Mouse (Mus musculus): ENCODE measurements around the gene Chst15. TPM values are rescaled to one million over a fixed set of nuclear protein-coding genes. Genes with fewer than 3 reads are reported as not detected.

The Chst15 gene
- polyA plus RNA-seq, 1 experiment from 2014 or later, result 19.3 TPM

DNA sequence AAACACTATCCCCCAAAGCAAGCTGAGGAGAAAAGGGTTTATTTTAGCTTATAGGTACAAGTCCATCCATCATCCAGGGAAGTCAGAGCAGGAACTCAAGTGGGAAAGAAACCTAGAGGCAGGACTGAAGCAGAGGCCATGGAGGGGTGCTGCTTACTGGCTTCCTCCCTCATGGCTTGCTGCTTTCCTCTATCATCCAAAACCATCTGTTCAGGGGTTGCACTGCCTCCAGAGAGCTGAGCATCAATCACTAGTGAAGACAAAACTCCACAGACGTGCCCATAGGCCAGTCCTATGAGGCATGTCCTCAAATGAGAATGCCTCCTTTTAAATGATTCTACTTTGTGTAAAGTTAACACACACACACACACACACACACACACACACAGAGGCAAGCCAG lies 13.2 kb upstream of the Chst15 start:
- no peak overlapping the region for H3K4me3 ChIP-seq (replicated peaks)
- H3K9ac ChIP-seq, result no peak overlapping the region
- H3K4me1 ChIP-seq, result peaks cover 19% of the 10 kb centered on the region
- H3K27me3 ChIP-seq, result no peaks in the 10 kb centered on the region
- no peak for ATAC-seq (replicated peaks; ENCODE audit: low FRiP score)
- H3K27ac ChIP-seq, result no peak overlapping the region
- no peaks in the 10 kb centered on the region for H3K9me3 ChIP-seq (replicated peaks)
- WGBS, result 46% methylated on average over 1 of the region's 1 CpGs
- H3K4me2 ChIP-seq, result no peak overlapping the region
- no peaks in the 10 kb centered on the region for H3K36me3 ChIP-seq

DNA sequence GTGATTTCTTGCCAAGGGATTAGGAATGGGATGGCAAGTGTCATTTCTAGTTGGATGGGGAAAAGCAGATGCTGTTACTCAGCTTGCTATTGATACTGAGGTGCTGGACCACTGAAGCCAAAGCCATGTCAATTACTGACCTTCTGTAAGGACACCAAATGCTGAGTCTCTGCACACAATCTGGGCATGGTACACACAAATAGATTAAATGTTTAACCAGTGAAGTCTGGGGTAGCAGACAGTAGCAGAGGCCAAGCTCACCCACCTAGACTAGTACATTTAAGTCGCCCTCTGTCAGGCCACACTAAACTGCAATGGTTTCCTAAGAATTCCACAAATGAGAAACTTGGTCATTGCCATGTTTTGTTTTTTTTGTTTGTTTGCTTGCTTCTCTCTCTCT lies 11.6 kb upstream of the Chst15 start:
- H3K4me2 ChIP-seq, result no peak overlapping the region
- peaks cover 19% of the 10 kb centered on the region for H3K4me1 ChIP-seq
- no peak overlapping the region for H3K4me3 ChIP-seq (replicated peaks)
- no peak for ATAC-seq (replicated peaks; ENCODE audit: low FRiP score)
- H3K27ac ChIP-seq, result no peak overlapping the region
- no peaks in the 10 kb centered on the region for H3K36me3 ChIP-seq
- H3K9me3 ChIP-seq (replicated peaks), result no peaks in the 10 kb centered on the region
- H3K27me3 ChIP-seq, result no peaks in the 10 kb centered on the region
- 79% methylated on average over 1 of the region's 1 CpGs for WGBS
- no peak overlapping the region for H3K9ac ChIP-seq

DNA sequence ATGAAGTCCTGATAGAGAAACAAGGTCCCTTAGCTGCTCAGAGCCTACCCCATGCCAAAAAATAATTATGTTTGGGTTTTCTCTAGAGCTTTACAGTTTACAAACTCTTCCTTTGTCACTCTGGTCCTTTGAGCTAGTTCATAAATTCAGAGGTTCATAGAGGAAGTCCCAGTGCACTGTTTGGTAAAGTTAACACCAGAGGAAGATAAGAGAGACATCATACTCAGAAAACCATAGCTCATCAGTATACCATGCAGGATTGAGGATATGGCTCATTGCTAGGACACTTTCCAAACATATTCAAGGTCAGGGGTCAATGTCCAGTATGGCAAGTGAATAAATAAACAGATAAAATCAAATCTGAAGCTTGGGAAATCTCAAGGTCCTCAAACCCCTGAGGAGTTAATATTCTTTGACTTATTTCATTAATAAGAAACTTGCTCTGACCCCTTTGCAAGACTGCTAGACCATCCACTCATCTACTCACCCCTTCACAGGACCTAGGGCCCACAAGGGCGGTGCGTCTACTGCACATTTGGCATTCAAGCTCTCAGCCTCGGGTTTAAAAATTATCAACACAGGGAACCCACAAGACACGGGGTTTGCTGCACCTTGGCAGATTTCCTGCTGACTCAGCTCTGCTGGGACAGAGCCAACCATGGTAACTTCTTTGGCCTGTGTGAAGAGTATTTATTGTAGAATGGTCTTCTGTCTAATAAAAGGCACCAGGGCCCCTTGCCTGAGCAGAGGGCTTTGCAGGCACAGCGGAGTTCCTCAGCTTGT lies 8.7 kb upstream of the Chst15 start:
- Histone ChIP-seq H3K4me2 (no peak overlapping the region), H3K27me3 (0 out of 2 replicates have a peak, but pooled peaks cover 3% of the 10 kb centered on the region), H3K36me3 (no peaks in the 10 kb centered on the region), H3K9me3 (replicated peaks) (no peaks in the 10 kb centered on the region), H3K9ac (no peak overlapping the region), H3K4me1 (peaks cover 11% of the 10 kb centered on the region), H3K4me3 (replicated peaks) (no peak overlapping the region), H3K27ac (peak overlapping the region; percentile 67)
- 57% methylated on average over 5 of the region's 5 CpGs for WGBS
- peak; percentile 71 for ATAC-seq (replicated peaks; ENCODE audit: low FRiP score)

DNA sequence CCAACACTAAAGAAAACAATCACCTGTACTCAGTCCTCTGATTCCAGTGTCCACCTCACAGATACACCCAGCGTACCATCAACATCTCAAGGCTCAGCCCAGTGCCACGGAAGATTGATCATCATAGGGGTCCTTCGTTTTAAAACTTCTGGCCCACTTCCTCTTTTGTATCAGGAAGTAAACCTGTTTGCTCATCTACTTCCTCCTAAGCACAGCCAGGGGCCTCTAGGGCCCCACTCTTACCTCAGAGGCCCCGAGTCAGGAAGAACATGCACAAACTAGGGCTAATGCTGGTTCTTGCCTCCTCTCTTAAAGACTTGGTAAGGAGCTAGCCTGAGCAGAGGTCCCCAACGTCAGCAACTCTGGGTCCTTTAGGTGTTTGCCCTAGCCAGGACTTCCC lies 6.4 kb upstream of the Chst15 start:
- no peak for ATAC-seq (replicated peaks; ENCODE audit: low FRiP score)
- Histone ChIP-seq H3K27ac (no peak overlapping the region), H3K4me3 (replicated peaks) (no peak overlapping the region), H3K9me3 (replicated peaks) (no peaks in the 10 kb centered on the region), H3K36me3 (no peaks in the 10 kb centered on the region), H3K9ac (no peak overlapping the region), H3K4me1 (peaks cover 12% of the 10 kb centered on the region), H3K4me2 (no peak overlapping the region), H3K27me3 (0 out of 2 replicates have a peak, but pooled peaks cover 3% of the 10 kb centered on the region)
- 79% methylated on average over 5 of the region's 5 CpGs for WGBS

GRCm38 (mm10) chr7:132321392-132321958 lies 4.4 kb upstream of the Chst15 start:
- Histone ChIP-seq H3K4me3 (replicated peaks) (no peak overlapping the region), H3K4me1 (peaks cover 24% of the 10 kb centered on the region), H3K27me3 (0 out of 2 replicates have a peak, but pooled peaks cover 3% of the 10 kb centered on the region), H3K9me3 (replicated peaks) (no peaks in the 10 kb centered on the region), H3K4me2 (no peak overlapping the region), H3K9ac (no peak overlapping the region), H3K36me3 (no peaks in the 10 kb centered on the region), H3K27ac (no peak overlapping the region)
- ATAC-seq (replicated peaks; ENCODE audit: low FRiP score), result no peak
- WGBS, result 69% methylated on average over 2 of the region's 2 CpGs

GRCm38 (mm10) chr7:132316101-132317035 lies 660 bp downstream of the Chst15 start:
- Histone ChIP-seq H3K9me3 (replicated peaks) (no peaks in the 10 kb centered on the region), H3K9ac (peak overlapping the region; percentile 84), H3K4me3 (replicated peaks) (peak overlapping the region; percentile 79), H3K4me2 (peak overlapping the region; percentile 86), H3K36me3 (no peaks in the 10 kb centered on the region), H3K4me1 (peaks cover 41% of the 10 kb centered on the region), H3K27me3 (no peaks in the 10 kb centered on the region), H3K27ac (peak overlapping the region; percentile 90)
- WGBS, result under 1% methylated on average over 79 of the region's 79 CpGs
- ATAC-seq (replicated peaks; ENCODE audit: low FRiP score), result peak; percentile 76

DNA sequence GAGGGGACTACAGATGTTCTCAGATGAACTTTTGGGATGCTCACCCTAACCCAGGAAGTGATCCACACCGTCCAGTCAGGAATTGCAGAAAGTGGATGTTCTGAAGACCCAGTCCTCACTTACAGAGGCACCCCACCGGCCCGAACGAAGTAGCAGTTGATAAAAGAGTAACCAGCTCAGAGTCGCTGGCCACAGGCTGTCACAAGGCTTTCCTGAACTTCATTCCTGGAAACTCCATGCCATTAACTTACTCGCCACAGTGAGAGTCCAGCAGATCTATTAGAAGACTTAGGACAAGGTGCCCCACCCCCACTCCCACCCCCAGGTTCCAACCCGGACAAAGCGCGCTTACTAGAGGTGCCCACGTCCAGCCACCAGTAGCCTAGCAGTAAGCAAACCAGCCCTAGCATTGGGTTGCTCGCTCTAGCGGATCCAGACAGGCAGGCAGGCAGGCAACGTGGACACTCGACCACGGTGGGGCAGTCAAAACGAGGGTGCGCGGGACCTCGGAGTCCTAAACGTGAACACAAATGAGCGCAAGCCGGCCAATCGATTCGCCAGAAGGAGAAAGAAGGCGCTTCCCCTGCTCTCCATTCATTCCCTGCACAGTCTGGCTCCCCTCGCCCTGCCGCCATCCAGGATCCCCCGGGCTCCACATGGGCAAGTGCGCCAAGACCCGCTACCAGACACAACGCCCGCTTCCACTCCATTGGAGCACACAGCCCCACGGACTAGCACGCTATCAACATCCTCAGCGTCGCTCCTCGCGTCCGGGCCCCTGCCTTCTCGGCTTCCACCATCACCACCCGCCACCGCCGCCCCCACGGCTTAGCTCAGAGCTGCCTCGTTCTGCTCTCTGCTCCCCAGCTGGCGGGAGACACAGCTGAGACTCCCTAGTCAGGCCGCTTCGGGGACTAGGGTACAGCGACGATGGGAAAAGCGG lies 1.6 kb downstream of the Chst15 start:
- peak; percentile 68 for ATAC-seq (replicated peaks; ENCODE audit: low FRiP score)
- Histone ChIP-seq H3K36me3 (no peaks in the 10 kb centered on the region), H3K27me3 (no peaks in the 10 kb centered on the region), H3K4me3 (replicated peaks) (peak overlapping the region; percentile 79), H3K4me2 (peak overlapping the region; percentile 86), H3K4me1 (peaks cover 41% of the 10 kb centered on the region), H3K9me3 (replicated peaks) (no peaks in the 10 kb centered on the region), H3K27ac (peak overlapping the region; percentile 90), H3K9ac (peak overlapping the region; percentile 84)
- WGBS, result 1% methylated on average over 50 of the region's 51 CpGs

DNA sequence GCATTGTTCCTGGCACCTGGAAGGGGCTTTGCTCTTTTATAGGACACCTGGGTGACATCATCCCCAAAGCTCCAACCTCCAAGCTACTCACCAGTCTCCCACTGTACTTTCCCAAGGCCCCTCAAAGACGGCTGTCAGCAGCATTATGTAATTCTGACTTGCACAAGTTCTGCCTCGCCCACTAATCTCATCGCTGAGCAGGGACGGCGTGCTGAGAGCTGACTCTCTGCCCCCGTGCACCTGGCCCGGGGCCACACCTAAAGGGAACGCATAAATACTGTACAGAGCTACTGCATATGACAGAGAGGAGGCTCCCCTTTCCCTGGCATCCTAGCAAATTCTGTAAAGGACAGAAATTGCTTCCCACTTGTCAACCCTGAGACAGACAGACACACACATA lies 4.6 kb downstream of the Chst15 start:
- H3K27ac ChIP-seq, result no peak overlapping the region
- H3K4me3 ChIP-seq (replicated peaks), result no peak overlapping the region
- no peaks in the 10 kb centered on the region for H3K36me3 ChIP-seq
- 75% methylated on average over 8 of the region's 8 CpGs for WGBS
- H3K9ac ChIP-seq, result no peak overlapping the region
- ATAC-seq (replicated peaks; ENCODE audit: low FRiP score), result no peak
- H3K4me1 ChIP-seq, result peaks cover 52% of the 10 kb centered on the region
- H3K27me3 ChIP-seq, result no peaks in the 10 kb centered on the region
- no peaks in the 10 kb centered on the region for H3K9me3 ChIP-seq (replicated peaks)
- no peak overlapping the region for H3K4me2 ChIP-seq

DNA sequence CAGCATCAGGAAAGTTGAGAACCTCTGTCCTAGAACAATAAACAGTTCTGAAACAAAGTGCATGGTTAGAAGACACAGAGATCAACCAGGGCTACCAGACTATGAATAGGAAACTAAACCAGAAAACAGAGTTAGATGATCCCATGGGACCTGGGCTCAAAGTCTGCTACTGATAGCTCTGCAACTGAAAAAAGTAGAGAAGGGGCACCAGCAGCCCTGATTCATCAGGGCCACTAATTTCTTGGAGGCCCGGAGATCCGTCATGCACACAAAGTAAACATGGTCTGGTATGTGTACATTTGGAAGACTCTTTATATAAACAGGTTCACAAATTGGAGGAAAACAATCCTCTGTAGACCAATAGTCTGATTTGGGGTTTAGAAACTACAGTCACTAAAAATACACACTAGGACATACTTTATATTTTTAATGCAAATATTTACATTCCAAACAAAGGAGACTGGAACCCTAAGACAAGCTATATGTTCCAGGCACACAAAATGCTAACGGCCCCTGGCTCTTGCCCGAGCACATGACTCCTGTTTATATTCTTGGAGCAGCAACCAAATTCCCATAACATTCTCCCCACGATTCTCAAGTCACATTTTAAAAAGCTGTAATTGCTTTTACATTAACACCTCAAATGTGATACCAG lies 8.4 kb downstream of the Chst15 start:
- Histone ChIP-seq H3K27ac (peak overlapping the region; percentile 42), H3K27me3 (no peaks in the 10 kb centered on the region), H3K36me3 (no peaks in the 10 kb centered on the region), H3K4me2 (no peak overlapping the region), H3K9ac (no peak overlapping the region), H3K9me3 (replicated peaks) (no peaks in the 10 kb centered on the region), H3K4me1 (peaks cover 51% of the 10 kb centered on the region), H3K4me3 (replicated peaks) (no peak overlapping the region)
- WGBS, result 37% methylated on average over 5 of the region's 5 CpGs
- no peak for ATAC-seq (replicated peaks; ENCODE audit: low FRiP score)

DNA sequence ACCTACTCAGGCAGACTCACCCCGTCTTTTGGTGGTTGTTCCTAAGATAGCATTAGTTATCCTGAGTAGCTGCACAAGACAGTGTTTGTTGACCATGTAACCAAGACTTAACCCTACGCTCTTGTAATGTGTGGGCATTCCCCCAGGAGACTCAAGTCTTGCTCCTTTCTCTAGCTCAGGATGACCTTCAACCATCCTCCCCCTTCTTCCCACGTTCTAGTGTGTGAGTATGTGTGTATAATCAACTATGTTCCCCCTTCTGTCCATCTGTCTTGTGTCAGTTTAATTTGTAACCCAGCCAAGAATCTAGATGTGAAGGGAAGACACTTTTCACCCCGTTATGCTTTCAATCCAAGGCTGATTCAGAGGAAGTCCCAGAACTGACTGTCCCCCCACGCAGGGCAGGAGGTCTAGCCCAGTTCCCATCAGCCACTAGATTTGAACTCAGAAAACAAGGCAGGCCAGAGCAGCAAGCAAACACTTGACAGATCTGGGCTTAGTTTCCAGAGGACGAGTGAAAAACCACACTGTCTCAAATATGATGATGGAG lies 9.2 kb downstream of the Chst15 start:
- Histone ChIP-seq H3K9ac (no peak overlapping the region), H3K4me2 (no peak overlapping the region), H3K4me3 (replicated peaks) (no peak overlapping the region), H3K4me1 (peaks cover 51% of the 10 kb centered on the region), H3K9me3 (replicated peaks) (no peaks in the 10 kb centered on the region), H3K27me3 (no peaks in the 10 kb centered on the region), H3K27ac (peak overlapping the region; percentile 42), H3K36me3 (no peaks in the 10 kb centered on the region)
- 0 out of 2 replicates have a peak, but pooled peaks have one; percentile 44 for ATAC-seq (replicated peaks; ENCODE audit: low FRiP score)
- WGBS, result 52% methylated on average over 6 of the region's 6 CpGs

All from kidney, embryonic 15.5 days (tissue).